Mouse (Mus musculus) left cerebral cortex, adult 9 months (tissue): ENCODE measurements around the gene Acss1.

Source experiments
- DNase-seq, 2 experiments: peaks; one replicate each; pipeline ENCODE4 v3.0.0; 2022; ENCODE audit warnings: low spot score in 2 of 2

Acss1 gene

GRCm38 (mm10) chr2:150667820-150668766 is at the start of gene Acss1:
Acss1 (minus strand) TSS chr2:150668500.
- peak in 1 of 2 experiments; percentile 57 for DNase-seq

- DNase-seq = no peak
Observed at GRCm38 (mm10) chr2:150712167-150712674, 43.9 kb upstream of the Acss1 start.

- DNase-seq = no peak
Observed at GRCm38 (mm10) chr2:150691481-150692170, 23.3 kb upstream of the Acss1 start.

GRCm38 (mm10) chr2:150690216-150690615 is 21.9 kb upstream of the Acss1 start:
- DNase-seq = no peak

- DNase-seq = no peak
Observed at GRCm38 (mm10) chr2:150689223-150689800, 21.0 kb upstream of the Acss1 start, which contains the start of gene Vsx1. Vsx1 (minus strand) TSS chr2:150689360.

GRCm38 (mm10) chr2:150688541-150689186 is 20.4 kb upstream of the Acss1 start:
- DNase-seq = no peak

GRCm38 (mm10) chr2:150687871-150688540 is 19.7 kb upstream of the Acss1 start:
- DNase-seq = no peak

GRCm38 (mm10) chr2:150685389-150685788 is 17.1 kb upstream of the Acss1 start:
- DNase-seq = no peak

- no peak for DNase-seq
Observed at GRCm38 (mm10) chr2:150684451-150684850, 16.2 kb upstream of the Acss1 start.

- DNase-seq = no peak
Observed at GRCm38 (mm10) chr2:150681581-150681980, 13.3 kb upstream of the Acss1 start.

- DNase-seq = peak in 1 of 2 experiments; percentile 65
Observed at GRCm38 (mm10) chr2:150678392-150678791, 10.1 kb upstream of the Acss1 start.

GRCm38 (mm10) chr2:150675525-150675924 is 7.2 kb upstream of the Acss1 start:
- no peak for DNase-seq

GRCm38 (mm10) chr2:150674900-150675299 is 6.6 kb upstream of the Acss1 start:
- peak in 1 of 2 experiments; percentile 74 for DNase-seq

- DNase-seq = no peak
Observed at GRCm38 (mm10) chr2:150673929-150674328, 5.6 kb upstream of the Acss1 start.

- no peak for DNase-seq
Observed at GRCm38 (mm10) chr2:150671609-150672290, 3.5 kb upstream of the Acss1 start.

GRCm38 (mm10) chr2:150670926-150671325 is 2.6 kb upstream of the Acss1 start:
- no peak for DNase-seq

- DNase-seq = no peak
Observed at GRCm38 (mm10) chr2:150669454-150670045, 1.2 kb upstream of the Acss1 start.

- no peak for DNase-seq
Observed at GRCm38 (mm10) chr2:150668956-150669355, 656 bp upstream of the Acss1 start.

- DNase-seq = no peak
Observed at GRCm38 (mm10) chr2:150667065-150667819, 1.1 kb downstream of the Acss1 start.
